Mouse (Mus musculus) adrenal gland, postnatal 10 days (tissue): Measurements from ENCODE around the gene Fau. TPM values are rescaled to one million over a fixed set of nuclear protein-coding genes. Genes with fewer than 3 reads are reported as not detected.

Experiments
- DNase-seq: peaks from one replicate; pipeline ENCODE4 v3.0.0; 2021; ENCODE audit warnings: mixed read lengths
- total RNA-seq, 2 experiments: library from RNA; stranded (reverse); gene quantifications; 2 replicates each; pipeline ENCODE4 v1.2.3; 2021

Fau gene
- total RNA-seq, 2 experiments from 2014 or later: 1,154 to 1,182 TPM

- DNase-seq: no peak
Observed at GRCm38 (mm10) chr19:6045366-6046293, 12.0 kb upstream of the Fau start.

GRCm38 (mm10) chr19:6046294-6047153, 11.1 kb upstream of the Fau start, which contains the start of gene Syvn1:
Syvn1 (plus strand) TSS chr19:6046576.
- peak; percentile 93 for DNase-seq

GRCm38 (mm10) chr19:6047154-6047898, 10.3 kb upstream of the Fau start:
- no peak for DNase-seq

GRCm38 (mm10) chr19:6047899-6048166, 9.8 kb upstream of the Fau start:
- DNase-seq: no peak

- DNase-seq: no peak
Observed at GRCm38 (mm10) chr19:6048681-6049410, 8.8 kb upstream of the Fau start.

- peak; percentile 58 for DNase-seq
Observed at GRCm38 (mm10) chr19:6052516-6052915, 5.1 kb upstream of the Fau start.

- DNase-seq: no peak
Observed at GRCm38 (mm10) chr19:6054296-6054695, 3.3 kb upstream of the Fau start.

- no peak for DNase-seq
Observed at GRCm38 (mm10) chr19:6056696-6057095, 948 bp upstream of the Fau start.

- no peak for DNase-seq
Observed at GRCm38 (mm10) chr19:6058513-6058912, 869 bp downstream of the Fau start.

- DNase-seq: no peak
Observed at GRCm38 (mm10) chr19:6058966-6059365, 1.3 kb downstream of the Fau start.

- DNase-seq: peak; percentile 95
Observed at GRCm38 (mm10) chr19:6061021-6061533, 3.4 kb downstream of the Fau start, which contains the start of gene Znhit2. Znhit2 (plus strand) TSS chr19:6061192.

GRCm38 (mm10) chr19:6061641-6062302, 4.1 kb downstream of the Fau start:
- DNase-seq: peak; percentile 64

GRCm38 (mm10) chr19:6062418-6062817, 4.8 kb downstream of the Fau start:
- DNase-seq: no peak

GRCm38 (mm10) chr19:6063081-6063480, 5.4 kb downstream of the Fau start:
- DNase-seq: no peak

GRCm38 (mm10) chr19:6066571-6066970, 8.9 kb downstream of the Fau start:
- DNase-seq: no peak

- DNase-seq: peak; percentile 87
Observed at GRCm38 (mm10) chr19:6067011-6067723, 9.5 kb downstream of the Fau start.

- DNase-seq: peak; percentile 96
Observed at GRCm38 (mm10) chr19:6067724-6068415, 10.2 kb downstream of the Fau start, which contains the start of gene Tm7sf2. Tm7sf2 (minus strand) TSS chr19:6068373.

GRCm38 (mm10) chr19:6068951-6069350, 11.3 kb downstream of the Fau start:
- no peak for DNase-seq

GRCm38 (mm10) chr19:6069851-6070250, 12.2 kb downstream of the Fau start:
- DNase-seq: no peak
